Mouse (Mus musculus): ENCODE results near the gene Pgm2l1. TPM values are rescaled to one million over a fixed set of nuclear protein-coding genes. Genes with fewer than 3 reads are reported as not detected.
A peak's percentile ranks its signal among the peaks of the same experiment; 100 is the strongest.

Pgm2l1 gene
- 0.76 TPM for polyA plus RNA-seq (2021)

GRCm38 (mm10) chr7:100227158-100227875 is at the start of gene Pgm2l1:
Gene Pgm2l1 (plus strand): TSS chr7:100227394.
- ChIA-PET POLR2A (no interaction called here), CTCF (interaction anchor here (1.3 kb wide), 1 partner anchor 36 kb away, joined by 3 read pairs; no protein-coding TSS in a partner anchor)
- in situ Hi-C loops (cut with MboI; ENCODE audit: low pct_unique_long_range_greater_than_20kb), result no loop called here
- DNase-seq (ENCODE audit: low read depth, low spot score) (peak; percentile 50), ATAC-seq (peak; percentile 93)
- peaks cover 52% of the 10 kb centered on the region for H3K27me3 ChIP-seq
- no peak for TF ChIP-seq CTCF (IDR thresholded peaks at IDR 0.05)

GRCm38 (mm10) chr7:100178016-100178890 is 48.9 kb upstream of the Pgm2l1 start:
- no peak for TF ChIP-seq CTCF (IDR thresholded peaks at IDR 0.05)
- POLR2A ChIA-PET, result no interaction called here
- CTCF ChIA-PET, result interaction anchor here (4.4 kb wide), 1 partner anchor 9 kb away, joined by 20 read pairs; no protein-coding TSS in a partner anchor
- peaks cover 6% of the 10 kb centered on the region for H3K27me3 ChIP-seq
- DNase-seq (ENCODE audit: low read depth, low spot score) (no peak), ATAC-seq (no peak)
- in situ Hi-C loops (cut with MboI; ENCODE audit: low pct_unique_long_range_greater_than_20kb), result no loop called here

- ChIA-PET POLR2A (no interaction called here), CTCF (interaction anchor here (4.4 kb wide), 1 partner anchor 8 kb away, joined by 20 read pairs; no protein-coding TSS in a partner anchor)
- no peak for DNase-seq (ENCODE audit: low read depth, low spot score)
- in situ Hi-C loops (cut with MboI; ENCODE audit: low pct_unique_long_range_greater_than_20kb), result no loop called here
- peaks cover 6% of the 10 kb centered on the region for H3K27me3 ChIP-seq
- no peak for TF ChIP-seq CTCF (IDR thresholded peaks at IDR 0.05)
- no peak for ATAC-seq
These were observed 48.3 kb upstream of the Pgm2l1 start for GRCm38 (mm10) chr7:100178891-100179233.

- in situ Hi-C loops (cut with MboI; ENCODE audit: low pct_unique_long_range_greater_than_20kb), result no loop called here
- ChIA-PET CTCF (interaction anchor here (1.6 kb wide), 1 partner anchor 190 kb away, joined by 6 read pairs; no protein-coding TSS in a partner anchor), POLR2A (no interaction called here)
- TF ChIP-seq CTCF (IDR thresholded peaks at IDR 0.05), result no peak
- peaks cover 6% of the 10 kb centered on the region for H3K27me3 ChIP-seq
- DNase-seq (ENCODE audit: low read depth, low spot score) (no peak), ATAC-seq (no peak)
These were observed 47.8 kb upstream of the Pgm2l1 start for GRCm38 (mm10) chr7:100179394-100179793.

GRCm38 (mm10) chr7:100179836-100180407 is 47.3 kb upstream of the Pgm2l1 start:
- in situ Hi-C loops (cut with MboI; ENCODE audit: low pct_unique_long_range_greater_than_20kb), result loop anchor here (5.0 kb wide), 2 partner anchors 53 to 188 kb away; no protein-coding TSS in a partner anchor

GRCm38 (mm10) chr7:100181176-100181575 is 46.0 kb upstream of the Pgm2l1 start:
- in situ Hi-C loops (cut with MboI; ENCODE audit: low pct_unique_long_range_greater_than_20kb), result loop anchor here (5.0 kb wide), 2 partner anchors 54 to 189 kb away; no protein-coding TSS in a partner anchor

More at GRCm38 (mm10) chr7:100179836-100180407, 47.3 kb upstream of the Pgm2l1 start:
- ATAC-seq (no peak), DNase-seq (ENCODE audit: low read depth, low spot score) (no peak)
- peaks cover 6% of the 10 kb centered on the region for H3K27me3 ChIP-seq
- TF ChIP-seq CTCF (IDR thresholded peaks at IDR 0.05), result no peak
- ChIA-PET POLR2A (no interaction called here), CTCF (interaction anchor here (1.6 kb wide), 1 partner anchor 190 kb away, joined by 6 read pairs; no protein-coding TSS in a partner anchor)

GRCm38 (mm10) chr7:100181614-100182013 is 45.6 kb upstream of the Pgm2l1 start:
- ATAC-seq (no peak), DNase-seq (ENCODE audit: low read depth, low spot score) (no peak)
- in situ Hi-C loops (cut with MboI; ENCODE audit: low pct_unique_long_range_greater_than_20kb), result loop anchor here (5.0 kb wide), 2 partner anchors 54 to 189 kb away; no protein-coding TSS in a partner anchor
- TF ChIP-seq CTCF (IDR thresholded peaks at IDR 0.05), result no peak
- peaks cover 6% of the 10 kb centered on the region for H3K27me3 ChIP-seq
- ChIA-PET POLR2A (no interaction called here), CTCF (no interaction called here)

More at GRCm38 (mm10) chr7:100181176-100181575, 46.0 kb upstream of the Pgm2l1 start:
- peaks cover 6% of the 10 kb centered on the region for H3K27me3 ChIP-seq
- ChIA-PET CTCF (interaction anchor here (1.6 kb wide), 1 partner anchor 192 kb away, joined by 6 read pairs; no protein-coding TSS in a partner anchor), POLR2A (interaction anchor here (1.0 kb wide), 1 partner anchor 199 kb away, joined by 4 read pairs; no protein-coding TSS in a partner anchor)
- TF ChIP-seq CTCF (IDR thresholded peaks at IDR 0.05), result no peak
- DNase-seq (ENCODE audit: low read depth, low spot score), result no peak
- no peak for ATAC-seq

- POLR2A ChIA-PET, result no interaction called here
These were observed 44.8 kb upstream of the Pgm2l1 start for GRCm38 (mm10) chr7:100182388-100182787.

GRCm38 (mm10) chr7:100187601-100188000 is 39.6 kb upstream of the Pgm2l1 start:
- ChIA-PET POLR2A (interaction anchor here (0.5 to 1.2 kb wide), 2 partner anchors 67 to 118 kb away, joined by 3 to 4 read pairs; no protein-coding TSS in a partner anchor), CTCF (interaction anchor here (0.7 to 4.4 kb wide), 14 partner anchors 11 to 202 kb away, joined by 3 to 27 read pairs (median 5); partner anchors contain the start of genes Kcne3 and Pold3)
- peak; percentile 71 for TF ChIP-seq CTCF (IDR thresholded peaks at IDR 0.05)
- peaks cover 11% of the 10 kb centered on the region for H3K27me3 ChIP-seq
- no peak for ATAC-seq
- in situ Hi-C loops (cut with MboI; ENCODE audit: low pct_unique_long_range_greater_than_20kb), result no loop called here
- DNase-seq (ENCODE audit: low read depth, low spot score), result no peak

More at GRCm38 (mm10) chr7:100182388-100182787, 44.8 kb upstream of the Pgm2l1 start:
- CTCF ChIA-PET, result no interaction called here
- TF ChIP-seq CTCF (IDR thresholded peaks at IDR 0.05), result no peak
- in situ Hi-C loops (cut with MboI; ENCODE audit: low pct_unique_long_range_greater_than_20kb), result loop anchor here (5.0 kb wide), 2 partner anchors 55 to 190 kb away; no protein-coding TSS in a partner anchor
- ATAC-seq (no peak), DNase-seq (ENCODE audit: low read depth, low spot score) (no peak)
- H3K27me3 ChIP-seq, result peaks cover 6% of the 10 kb centered on the region

GRCm38 (mm10) chr7:100190167-100190566 is 37.0 kb upstream of the Pgm2l1 start:
- peaks cover 31% of the 10 kb centered on the region for H3K27me3 ChIP-seq
- in situ Hi-C loops (cut with MboI; ENCODE audit: low pct_unique_long_range_greater_than_20kb), result loop anchor here (5.0 kb wide), 1 partner anchor 52 kb away; no protein-coding TSS in a partner anchor
- DNase-seq (ENCODE audit: low read depth, low spot score) (no peak), ATAC-seq (no peak)
- no peak for TF ChIP-seq CTCF (IDR thresholded peaks at IDR 0.05)
- POLR2A ChIA-PET, result no interaction called here
- CTCF ChIA-PET, result interaction anchor here (0.6 to 4.4 kb wide), 12 partner anchors 25 to 622 kb away, joined by 3 to 27 read pairs (median 3); partner anchors contain the start of gene Pold3

Data from Patski (cell line).